Mouse (Mus musculus) stomach, embryonic 16.5 days (tissue): ENCODE measurements around the gene Bcam. TPM values are rescaled to one million over a fixed set of nuclear protein-coding genes. Genes with fewer than 3 reads are reported as not detected.
"Not testable (repeated sequence)": the region's sequence is repeated elsewhere in the genome, so short reads cannot be mapped to it uniquely, and the experiment has no call there.

ENCODE experiments used
- ATAC-seq: fragments of 200-750 bp; cut with Nextera tagmentation; 2 replicates; pipeline ENCODE4 v1.8.0; 2017; ENCODE audit warnings: moderate number of reproducible peaks, moderate TSS enrichment; ENCODE audit not compliant: insufficient read depth, low FRiP score
- H3K27ac ChIP-seq: fragments of 300-500 bp; sonication (generic); 2 replicates; pipeline ENCODE4 v1.5.1; 2014; ENCODE audit warnings: low read length
- H3K27me3 ChIP-seq: fragments of 300-500 bp; sonication (generic); 2 replicates; pipeline ENCODE4 v1.6.1; 2014; ENCODE audit warnings: low read length, control low read depth, mixed read lengths; ENCODE audit not compliant: control insufficient read depth, insufficient read depth
- H3K36me3 ChIP-seq: fragments of 300-500 bp; sonication (generic); 2 replicates; pipeline ENCODE4 v1.6.1; 2014; ENCODE audit warnings: low read length; ENCODE audit not compliant: control insufficient read depth, insufficient read depth
- H3K4me1 ChIP-seq: fragments of 300-500 bp; sonication (generic); 2 replicates; pipeline ENCODE4 v1.6.1; 2014; ENCODE audit warnings: low read length, control low read depth, mixed read lengths; ENCODE audit not compliant: control insufficient read depth, insufficient read depth
- H3K4me2 ChIP-seq: fragments of 300-500 bp; sonication (generic); 2 replicates; pipeline ENCODE4 v1.6.1; 2014; ENCODE audit warnings: low read depth, low read length, mixed read lengths
- H3K4me3 ChIP-seq: fragments of 300-500 bp; sonication (generic); replicated peaks from 2 replicates; pipeline ENCODE4 v1.5.1; 2014; ENCODE audit warnings: mild to moderate bottlenecking, low read length
- H3K9ac ChIP-seq: fragments of 300-500 bp; sonication (generic); 2 replicates; pipeline ENCODE4 v1.6.1; 2014; ENCODE audit warnings: low read length
- H3K9me3 ChIP-seq: fragments of 300-500 bp; sonication (generic); replicated peaks from 2 replicates; pipeline ENCODE4 v1.6.1; 2016; ENCODE audit warnings: low read length, control low read depth; ENCODE audit not compliant: control insufficient read depth
- WGBS: fragments of 180-500 bp; shearing (Covaris S2); extraction: QIAGEN DNeasy Blood & Tissue Kit; methylation state at CpG from one replicate; pipeline ENCODE4 v1.1.7; 2014; 5-methylcytosine and 5-hydroxymethylcytosine counted together
- polyA plus RNA-seq: library from polyadenylated mRNA; unstranded; fragments of >200 nt; fragmentation: Nextera tagmentation; extraction: Ambion mirVana; gene quantifications from 2 replicates; pipeline ENCODE4 v1.2.1, GENCODE M21; 2015

Bcam gene
- polyA plus RNA-seq, 1 experiment from 2014 or later: 118 TPM

GRCm38 (mm10) chr7:19792701-19793630, 22.1 kb upstream of the Bcam start:
- Histone ChIP-seq H3K27me3 (no peaks in the 10 kb centered on the region), H3K9me3 (no peaks in the 10 kb centered on the region), H3K27ac (peak overlapping the region; percentile 6; the same call in 1 of the 2 replicates), H3K9ac (no peak overlapping the region), H3K4me1 (peaks cover 3% of the 10 kb centered on the region), H3K4me3 (no peak overlapping the region), H3K36me3 (no peaks in the 10 kb centered on the region), H3K4me2 (no peak overlapping the region)
- WGBS: 73% methylated on average over 19 of the region's 19 CpGs
- ATAC-seq: no peak

GRCm38 (mm10) chr7:19791504-19791903, 20.7 kb upstream of the Bcam start:
- H3K27me3 ChIP-seq, H3K9me3 ChIP-seq, H3K4me1 ChIP-seq, H3K4me2 ChIP-seq, H3K27ac ChIP-seq, H3K4me3 ChIP-seq, ATAC-seq, H3K9ac ChIP-seq, H3K36me3 ChIP-seq: not testable (repeated sequence)
- WGBS: 76% methylated on average over 2 of the region's 2 CpGs

GRCm38 (mm10) chr7:19789904-19790347, 19.1 kb upstream of the Bcam start:
- peak overlapping the region; percentile 36 for H3K4me3 ChIP-seq
- H3K9ac ChIP-seq: peak overlapping the region; percentile 70
- no peaks in the 10 kb centered on the region for H3K27me3 ChIP-seq
- peaks cover 3% of the 10 kb centered on the region for H3K4me1 ChIP-seq
- 1% methylated on average over 19 of the region's 19 CpGs for WGBS
- H3K9me3 ChIP-seq: no peaks in the 10 kb centered on the region
- 0 out of 2 replicates have a peak overlapping the region, but pooled peaks have one; percentile 25 for H3K27ac ChIP-seq
- peak; percentile 55; the same call in 1 of the 2 replicates for ATAC-seq
- peak overlapping the region; percentile 65 for H3K4me2 ChIP-seq
- no peaks in the 10 kb centered on the region for H3K36me3 ChIP-seq

- Histone ChIP-seq H3K27ac (no peak overlapping the region), H3K4me2 (no peak overlapping the region), H3K36me3 (no peaks in the 10 kb centered on the region), H3K4me1 (no peaks in the 10 kb centered on the region), H3K4me3 (no peak overlapping the region), H3K9ac (no peak overlapping the region), H3K9me3 (no peaks in the 10 kb centered on the region), H3K27me3 (no peaks in the 10 kb centered on the region)
- no peak for ATAC-seq
- WGBS: 41% methylated on average over 12 of the region's 12 CpGs
Observed at GRCm38 (mm10) chr7:19785874-19786458, 15.2 kb upstream of the Bcam start.

- Histone ChIP-seq H3K4me2 (no peak overlapping the region), H3K9ac (no peak overlapping the region), H3K27ac (no peak overlapping the region), H3K4me3 (no peak overlapping the region), H3K36me3 (no peaks in the 10 kb centered on the region), H3K9me3 (0 out of 2 replicates have a peak, but pooled peaks cover 2% of the 10 kb centered on the region), H3K27me3 (no peaks in the 10 kb centered on the region), H3K4me1 (no peaks in the 10 kb centered on the region)
- no peak for ATAC-seq
- 28% methylated on average over 11 of the region's 11 CpGs for WGBS
Observed at GRCm38 (mm10) chr7:19784764-19785535, 14.1 kb upstream of the Bcam start.

GRCm38 (mm10) chr7:19783630-19784029, 12.8 kb upstream of the Bcam start:
- Histone ChIP-seq H3K36me3 (no peaks in the 10 kb centered on the region), H3K4me1 (no peaks in the 10 kb centered on the region), H3K4me3 (no peak overlapping the region), H3K27me3 (no peaks in the 10 kb centered on the region), H3K9ac (no peak overlapping the region), H3K4me2 (no peak overlapping the region), H3K27ac (no peak overlapping the region), H3K9me3 (0 out of 2 replicates have a peak, but pooled peaks cover 3% of the 10 kb centered on the region)
- WGBS: 49% methylated on average over 8 of the region's 8 CpGs
- no peak for ATAC-seq

GRCm38 (mm10) chr7:19782645-19783044, 11.8 kb upstream of the Bcam start:
- Histone ChIP-seq H3K9ac (no peak overlapping the region), H3K9me3 (0 out of 2 replicates have a peak, but pooled peaks cover 3% of the 10 kb centered on the region), H3K36me3 (no peaks in the 10 kb centered on the region), H3K4me3 (no peak overlapping the region), H3K27me3 (no peaks in the 10 kb centered on the region), H3K27ac (no peak overlapping the region), H3K4me1 (no peaks in the 10 kb centered on the region), H3K4me2 (no peak overlapping the region)
- 90% methylated on average over 4 of the region's 4 CpGs for WGBS
- ATAC-seq: no peak

- no peak overlapping the region for H3K27ac ChIP-seq
- 90% methylated on average over 7 of the region's 7 CpGs for WGBS
- no peak overlapping the region for H3K4me3 ChIP-seq
- no peaks in the 10 kb centered on the region for H3K27me3 ChIP-seq
- H3K4me2 ChIP-seq: no peak overlapping the region
- H3K9me3 ChIP-seq: 0 out of 2 replicates have a peak, but pooled peaks cover 3% of the 10 kb centered on the region
- H3K9ac ChIP-seq: no peak overlapping the region
- H3K36me3 ChIP-seq: no peaks in the 10 kb centered on the region
- ATAC-seq: no peak
- no peaks in the 10 kb centered on the region for H3K4me1 ChIP-seq
Observed at GRCm38 (mm10) chr7:19781741-19782140, 10.9 kb upstream of the Bcam start.
